Mouse (Mus musculus) induced T-regulatory cell, adult 2 months (primary cell): Measurements from ENCODE around the gene Plekho1.

Source experiments
- DNase-seq: peaks from one replicate; pipeline ENCODE4 v3.0.0-alpha.2; 2012; ENCODE audit warnings: low read depth

Plekho1 gene

DNA sequence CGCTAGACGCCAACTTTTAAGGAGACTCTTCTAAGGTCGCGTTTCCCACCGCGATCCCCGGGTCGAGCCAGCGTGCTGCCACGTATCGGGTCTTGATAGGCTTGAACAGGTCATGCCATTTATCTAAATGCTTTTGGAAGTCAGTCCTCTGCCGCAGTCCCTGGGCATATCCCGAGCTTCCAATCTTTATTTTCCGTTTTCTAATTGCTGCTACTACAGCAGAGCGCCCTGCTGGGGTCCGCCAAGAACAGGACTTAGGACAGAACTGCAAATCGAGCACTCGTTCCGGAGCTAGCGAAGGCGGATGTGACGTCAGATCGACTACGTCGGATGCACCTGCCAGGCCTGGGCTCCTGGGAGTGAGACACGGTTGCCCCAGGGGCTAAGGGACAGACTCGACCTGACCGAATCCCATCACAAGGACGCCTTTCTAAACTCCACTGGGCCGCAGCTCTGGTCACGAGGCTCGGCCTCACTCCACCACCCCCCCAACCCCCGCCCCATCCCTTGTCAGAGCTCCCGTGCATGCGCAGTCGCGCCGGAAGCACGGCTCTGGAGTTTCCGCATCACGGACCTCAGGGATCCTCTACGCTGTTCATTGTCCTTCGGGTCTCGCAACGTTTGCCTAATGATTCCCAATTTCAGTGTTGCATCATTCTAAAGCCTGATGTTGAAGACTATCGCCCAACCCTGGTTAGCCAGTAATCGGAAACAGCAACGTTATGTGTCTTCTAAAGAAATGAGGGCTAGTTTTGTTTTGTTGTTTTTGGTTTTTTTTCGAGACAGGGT lies 44.8 kb downstream of the Plekho1 start:
- DNase-seq, result peak; percentile 97

DNA sequence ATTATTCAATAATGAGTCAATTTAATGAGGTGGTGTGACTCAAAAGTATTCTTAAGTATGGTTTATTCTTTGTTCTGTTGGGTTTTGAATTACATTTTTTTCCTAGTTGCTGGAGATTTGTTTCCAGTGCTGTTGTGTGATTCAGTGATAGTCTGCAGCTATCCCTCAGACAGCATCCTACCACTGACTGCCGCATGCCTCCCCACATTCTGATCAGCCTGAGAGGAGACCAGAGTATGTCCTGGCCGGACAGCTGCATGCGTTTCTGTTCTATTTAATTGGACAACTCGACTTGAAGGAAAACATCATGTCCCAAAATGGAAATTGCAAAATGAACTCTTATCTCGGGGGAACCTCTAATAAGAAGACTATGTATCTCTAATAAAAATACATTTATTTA lies 47.5 kb downstream of the Plekho1 start:
- DNase-seq, result no peak

DNA sequence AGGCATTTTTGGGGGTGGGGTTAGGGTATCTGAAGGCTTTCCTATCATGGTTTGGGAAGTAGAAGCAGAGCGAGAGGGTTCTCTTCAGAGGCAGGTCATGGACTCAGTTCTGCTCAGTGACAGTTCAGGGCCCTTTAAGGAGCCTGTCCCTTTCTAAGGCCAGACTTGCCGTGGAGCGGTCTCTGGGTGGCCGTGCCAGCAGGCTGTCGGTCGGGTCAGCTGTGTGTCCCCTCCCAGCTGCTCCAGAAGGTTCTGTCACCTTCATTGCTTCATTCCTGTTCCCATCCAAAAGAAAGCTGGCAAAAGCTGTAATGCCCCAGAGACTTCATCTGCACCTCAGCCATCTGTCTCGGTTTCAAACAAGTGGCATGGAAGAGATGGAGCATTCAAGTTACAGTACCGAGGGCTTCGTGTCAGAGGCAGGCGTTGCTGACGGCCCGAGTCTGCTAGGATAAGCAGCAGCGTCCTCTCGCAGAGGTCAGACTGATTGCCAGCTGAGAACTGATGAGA lies 50.0 kb downstream of the Plekho1 start:
- no peak for DNase-seq

DNA sequence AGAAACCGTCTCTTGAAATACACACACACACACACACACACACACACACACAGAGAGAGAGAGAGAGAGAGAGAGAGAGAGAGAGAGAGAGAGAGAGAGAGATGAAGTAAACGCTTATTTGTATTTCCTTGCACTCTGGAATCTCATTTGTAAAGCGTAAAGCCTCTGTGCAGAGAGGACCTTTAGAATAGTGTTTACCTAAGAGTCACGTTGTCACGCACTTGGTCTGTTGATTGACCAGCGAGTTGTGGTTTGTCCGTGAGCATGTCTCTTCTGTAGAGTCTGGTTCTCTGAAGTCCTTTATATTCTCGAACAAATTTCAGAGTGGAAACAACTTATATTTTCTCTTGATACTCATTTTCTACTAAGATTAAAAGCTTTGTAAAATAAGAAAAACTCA lies 51.1 kb downstream of the Plekho1 start:
- no peak for DNase-seq

DNA sequence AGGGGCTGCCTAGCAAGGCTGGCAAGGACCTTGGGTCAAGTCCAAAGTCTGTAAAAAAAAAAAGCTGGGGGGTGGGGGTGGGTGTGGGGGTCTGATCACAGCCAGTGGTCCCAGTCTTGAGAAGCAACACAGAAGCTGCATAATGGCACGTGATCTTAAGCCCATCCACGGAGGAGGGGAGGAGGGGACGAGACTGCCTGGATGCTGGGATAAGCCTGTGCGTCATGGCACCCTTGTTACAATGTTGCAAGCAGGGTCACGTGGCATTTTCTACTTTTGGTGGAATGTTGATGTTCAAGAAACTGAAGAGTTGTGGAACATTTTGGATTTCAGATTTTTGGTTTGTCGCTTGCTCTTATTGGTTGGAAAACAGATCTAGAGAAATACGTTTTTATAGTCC lies 52.6 kb downstream of the Plekho1 start:
- DNase-seq, result no peak

DNA sequence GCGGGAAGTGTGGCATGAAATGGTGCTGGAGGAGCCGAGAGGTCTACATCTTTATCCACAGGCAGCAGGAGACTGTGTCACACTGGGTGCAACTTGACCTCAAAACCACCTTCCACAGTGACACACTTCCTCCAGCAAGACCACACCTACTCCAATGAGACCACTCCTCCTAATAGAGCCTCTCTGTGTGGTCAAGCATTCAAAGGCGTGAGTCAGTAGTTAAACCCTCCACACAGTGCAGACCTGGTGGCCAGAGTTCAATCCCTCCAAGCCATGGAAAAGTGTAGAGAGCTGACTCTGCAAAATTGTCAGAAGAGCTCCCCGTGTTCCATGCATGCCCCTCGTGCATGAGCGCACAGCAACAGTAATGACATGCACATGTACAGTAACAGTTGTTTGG lies 53.1 kb downstream of the Plekho1 start:
- no peak for DNase-seq

DNA sequence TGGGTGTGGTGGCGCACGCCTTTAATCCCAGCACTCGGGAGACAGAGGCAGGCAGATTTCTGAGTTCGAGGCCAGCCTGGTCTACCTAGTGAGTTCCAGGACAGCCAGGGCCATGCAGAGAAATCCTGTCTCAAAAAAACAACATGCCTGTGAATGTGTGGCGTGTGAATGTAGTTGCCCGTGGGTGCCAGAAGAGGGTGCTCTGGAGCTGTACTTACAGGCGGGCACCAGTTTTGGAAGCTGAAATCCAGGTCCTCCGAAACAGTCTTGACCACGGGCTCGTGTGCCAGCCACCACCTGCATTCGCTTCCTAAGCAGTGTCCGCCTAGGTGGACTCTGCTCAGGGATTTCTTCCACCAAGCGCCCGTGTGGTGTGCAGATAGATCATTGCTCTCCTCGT lies 57.0 kb downstream of the Plekho1 start:
- DNase-seq, result peak; percentile 58
